Mouse (Mus musculus): ENCODE data around the gene Wdsub1.

Wdsub1 gene

DNA sequence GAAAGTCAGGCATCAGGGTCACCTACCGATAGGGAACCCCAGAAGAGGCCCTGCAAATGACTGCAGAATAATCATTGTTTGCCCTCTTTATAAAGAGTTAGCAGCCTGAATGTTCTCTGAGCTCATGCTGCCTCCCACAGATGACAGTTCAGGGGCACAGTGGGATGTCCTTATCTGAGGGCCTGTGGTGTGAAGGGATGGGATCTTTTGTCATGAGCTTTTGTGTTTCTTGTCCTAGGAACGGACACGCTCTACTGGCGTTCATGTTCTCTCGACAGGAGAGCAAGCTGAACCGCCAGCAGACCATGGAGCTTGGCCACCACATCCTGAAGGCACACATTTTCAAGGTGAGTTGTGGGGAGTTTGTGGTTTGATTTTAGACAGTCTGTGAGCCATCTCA is 76.4 kb downstream of the Wdsub1 start:
- DNase-seq (ENCODE audit: low read depth, low spot score), result no peak

DNA sequence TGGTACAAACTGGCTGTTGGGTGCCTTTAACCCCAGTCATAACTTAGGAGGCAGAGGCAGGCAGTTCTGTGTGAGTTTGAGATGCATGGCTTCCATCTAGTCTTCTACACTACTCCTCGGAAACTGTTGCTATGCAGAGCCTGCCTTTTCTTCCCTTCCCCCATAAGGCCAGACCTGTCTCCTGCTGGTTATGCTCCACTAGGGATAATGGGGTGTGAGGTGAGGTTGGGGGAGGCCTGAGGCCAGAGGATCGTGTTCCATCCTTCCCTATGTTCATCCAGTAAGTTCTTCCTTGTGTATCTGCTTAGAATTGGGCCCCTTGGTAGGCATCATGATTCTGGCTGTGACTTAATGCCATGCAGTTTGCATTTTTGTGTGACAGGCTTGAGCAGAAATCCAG is 76.8 kb downstream of the Wdsub1 start:
- no peak for DNase-seq (ENCODE audit: low read depth, low spot score)

DNA sequence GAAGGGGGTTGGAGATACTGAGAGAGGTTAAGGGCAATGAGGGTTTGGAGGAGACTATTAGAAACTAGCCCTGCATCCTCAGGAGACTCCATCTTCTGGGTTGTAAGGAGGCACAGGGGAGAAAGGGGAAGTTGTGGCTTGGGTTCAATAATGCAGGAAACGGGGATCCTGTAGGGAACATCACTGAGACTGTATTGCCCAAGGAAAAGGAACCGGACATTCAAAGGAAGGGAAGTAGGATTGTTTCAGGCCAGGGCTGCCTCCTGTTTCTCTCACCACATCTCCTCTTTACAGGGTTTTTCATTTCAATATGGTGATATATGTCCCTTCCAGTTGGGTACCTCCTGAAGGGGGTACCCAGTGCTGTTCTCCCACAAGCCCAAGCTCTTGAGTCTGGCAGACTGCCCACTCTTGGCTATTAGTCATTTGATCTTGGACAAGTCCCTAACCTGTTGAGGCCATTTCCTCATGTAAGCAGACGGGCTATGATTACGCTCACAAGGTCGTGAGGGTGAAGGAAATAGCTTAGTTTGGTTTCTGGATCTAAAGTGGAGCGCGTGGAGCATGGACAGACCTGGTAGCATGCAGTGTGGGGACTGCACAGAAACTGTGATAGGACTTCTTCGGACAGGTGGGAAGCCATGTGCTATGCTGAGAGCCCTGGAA is 79.5 kb downstream of the Wdsub1 start:
- no peak for DNase-seq (ENCODE audit: low read depth, low spot score)

Measured in brain, adult 2 months (tissue).